Mouse (Mus musculus): Measurements from ENCODE around the gene Ust. TPM values are rescaled to one million over a fixed set of nuclear protein-coding genes. Genes with fewer than 3 reads are reported as not detected.

Ust gene
- polyA plus RNA-seq, 1 experiment from 2014 or later, result 4.6 TPM

DNA sequence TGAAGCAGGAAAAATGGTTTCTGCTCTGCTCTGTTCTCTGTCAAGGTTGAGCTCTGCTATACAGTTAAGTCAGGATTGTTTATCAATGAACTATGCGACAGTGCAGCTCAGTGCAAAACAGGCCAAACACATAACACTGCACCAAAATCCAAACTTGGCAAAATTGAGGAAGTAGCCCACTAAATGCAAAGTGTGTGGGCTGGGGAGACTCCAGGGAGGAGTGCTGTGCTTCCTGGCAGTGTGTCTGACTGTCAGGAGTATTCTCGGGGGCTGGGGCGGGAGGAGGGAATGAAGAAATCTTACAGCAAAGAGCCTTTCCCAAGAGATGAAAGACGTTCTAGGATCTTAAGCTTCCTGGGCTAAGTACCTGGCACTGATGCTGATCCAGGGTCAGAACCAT is 165.1 kb downstream of the Ust start:
- Histone ChIP-seq H3K27me3 (replicated peaks) (no peaks in the 10 kb centered on the region), H3K4me2 (no peak overlapping the region), H3K4me3 (replicated peaks) (no peak overlapping the region), H3K27ac (no peak overlapping the region), H3K9ac (no peak overlapping the region), H3K36me3 (no peaks in the 10 kb centered on the region), H3K9me3 (no peaks in the 10 kb centered on the region), H3K4me1 (no peaks in the 10 kb centered on the region)
- WGBS, result 47% methylated on average over 4 of the region's 4 CpGs
- no peak for ATAC-seq (ENCODE audit: insufficient read depth, low FRiP score, low read depth)

DNA sequence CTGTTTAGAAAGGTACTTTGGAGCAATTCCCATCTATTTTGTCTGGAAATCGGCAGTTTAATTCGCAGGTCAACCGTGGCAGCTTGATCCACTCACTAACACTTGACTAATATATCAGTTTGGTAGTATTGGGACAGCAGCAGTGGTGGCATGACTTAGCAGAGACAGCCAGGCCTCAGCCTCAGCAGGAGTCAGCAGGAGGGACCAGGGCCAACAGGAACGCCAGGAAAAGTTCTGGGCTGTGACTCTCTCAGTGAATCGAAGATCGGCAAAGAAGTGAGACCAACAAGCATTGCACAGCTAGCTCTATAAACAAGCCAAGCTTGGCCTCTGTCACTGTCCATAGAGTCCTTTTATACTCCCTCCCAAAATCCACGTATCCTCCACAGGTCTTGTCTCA is 168.0 kb downstream of the Ust start:
- no peaks in the 10 kb centered on the region for H3K4me1 ChIP-seq
- no peak overlapping the region for H3K4me2 ChIP-seq
- no peak overlapping the region for H3K9ac ChIP-seq
- H3K9me3 ChIP-seq, result no peaks in the 10 kb centered on the region
- H3K36me3 ChIP-seq, result no peaks in the 10 kb centered on the region
- no peaks in the 10 kb centered on the region for H3K27me3 ChIP-seq (replicated peaks)
- H3K27ac ChIP-seq, result no peak overlapping the region
- 85% methylated on average over 7 of the region's 7 CpGs for WGBS
- ATAC-seq (ENCODE audit: insufficient read depth, low FRiP score, low read depth), result no peak
- H3K4me3 ChIP-seq (replicated peaks), result no peak overlapping the region

DNA sequence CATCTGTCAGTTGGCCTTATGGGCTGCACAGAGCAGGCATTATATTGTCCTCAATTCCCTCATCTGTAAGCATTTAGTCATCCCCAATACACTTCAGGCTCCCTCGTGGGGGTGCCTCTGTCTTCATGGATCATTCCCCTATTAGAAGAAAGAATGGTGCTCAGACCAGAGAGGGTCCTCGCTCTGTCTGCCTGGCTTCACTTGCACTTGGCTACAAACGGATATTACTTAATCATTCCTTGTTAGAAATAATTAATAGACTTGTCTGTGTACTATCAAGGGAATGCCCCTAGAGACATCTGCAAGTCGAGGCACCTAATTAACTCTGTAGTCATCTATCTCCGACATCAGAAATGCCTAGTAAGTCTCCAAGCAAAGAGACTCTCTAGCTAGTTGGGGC is 171.1 kb downstream of the Ust start:
- Histone ChIP-seq H3K27ac (no peak overlapping the region), H3K9ac (no peak overlapping the region), H3K27me3 (replicated peaks) (no peaks in the 10 kb centered on the region), H3K36me3 (no peaks in the 10 kb centered on the region), H3K4me2 (no peak overlapping the region), H3K9me3 (no peaks in the 10 kb centered on the region), H3K4me3 (replicated peaks) (no peak overlapping the region), H3K4me1 (no peaks in the 10 kb centered on the region)
- 62% methylated on average over 5 of the region's 5 CpGs for WGBS
- ATAC-seq (ENCODE audit: insufficient read depth, low FRiP score, low read depth), result no peak

DNA sequence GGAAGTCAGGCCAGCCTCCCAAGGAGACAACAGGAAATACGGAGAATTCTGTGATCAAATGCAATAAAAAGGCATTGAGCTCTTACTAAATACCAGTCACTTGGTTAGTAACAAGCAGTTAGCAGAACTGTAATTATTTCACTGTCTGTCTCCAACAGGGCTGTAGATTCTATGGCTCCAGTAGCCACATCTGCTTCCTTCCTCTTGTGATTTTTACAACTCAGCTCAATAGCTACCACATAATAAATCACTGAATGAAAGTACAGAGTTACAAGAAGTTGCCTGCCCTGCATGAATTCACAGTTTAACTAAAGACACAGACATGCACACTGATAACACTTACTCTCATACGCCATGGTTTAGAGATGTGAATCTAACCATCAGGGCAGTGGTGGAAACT is 176.1 kb downstream of the Ust start:
- WGBS, result 75% methylated on average over 2 of the region's 2 CpGs
- Histone ChIP-seq H3K4me3 (replicated peaks) (no peak overlapping the region), H3K4me2 (no peak overlapping the region), H3K27ac (no peak overlapping the region), H3K27me3 (replicated peaks) (no peaks in the 10 kb centered on the region), H3K9ac (no peak overlapping the region), H3K36me3 (no peaks in the 10 kb centered on the region), H3K4me1 (no peaks in the 10 kb centered on the region), H3K9me3 (no peaks in the 10 kb centered on the region)
- no peak for ATAC-seq (ENCODE audit: insufficient read depth, low FRiP score, low read depth)

DNA sequence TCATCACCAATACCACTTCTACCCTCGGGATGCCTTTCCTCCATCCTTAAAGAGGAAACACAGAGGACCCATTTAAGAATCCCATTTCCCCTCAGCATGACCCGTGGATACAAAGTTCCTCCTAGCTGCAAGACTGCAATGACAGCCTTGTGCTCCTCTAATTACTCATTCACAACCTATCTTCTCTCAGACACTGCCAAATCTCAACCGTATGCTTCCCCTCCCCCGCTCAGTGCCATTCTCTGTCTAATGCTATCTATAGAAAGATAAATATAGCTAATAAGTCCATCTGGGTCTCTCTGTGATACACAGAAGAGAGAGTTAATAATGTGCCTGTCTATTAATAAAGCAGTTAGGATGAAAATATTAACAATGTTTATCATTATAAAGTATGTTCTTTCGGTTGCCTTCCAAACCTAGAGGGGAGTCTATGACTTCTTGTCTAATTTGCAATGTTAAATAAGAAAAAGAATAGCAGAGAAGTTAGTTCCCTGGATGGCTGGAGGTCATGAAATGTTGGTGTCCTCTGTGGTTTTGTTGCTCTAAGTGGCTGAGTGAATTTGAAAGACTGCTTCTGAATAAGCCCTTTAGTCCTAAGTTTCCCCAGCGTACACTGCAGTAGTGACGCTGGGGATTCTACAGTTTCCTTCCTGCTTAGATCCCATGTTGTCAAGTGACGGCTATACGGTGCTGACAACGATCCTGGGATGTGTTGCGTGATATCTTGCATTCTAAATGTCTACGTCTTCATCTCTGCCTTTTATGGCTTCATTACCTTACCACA is 178.8 kb downstream of the Ust start:
- Histone ChIP-seq H3K27ac (no peak overlapping the region), H3K9me3 (no peaks in the 10 kb centered on the region), H3K4me3 (replicated peaks) (no peak overlapping the region), H3K36me3 (no peaks in the 10 kb centered on the region), H3K4me1 (no peaks in the 10 kb centered on the region), H3K9ac (no peak overlapping the region), H3K4me2 (no peak overlapping the region), H3K27me3 (replicated peaks) (no peaks in the 10 kb centered on the region)
- WGBS, result 77% methylated on average over 12 of the region's 12 CpGs
- no peak for ATAC-seq (ENCODE audit: insufficient read depth, low FRiP score, low read depth)

DNA sequence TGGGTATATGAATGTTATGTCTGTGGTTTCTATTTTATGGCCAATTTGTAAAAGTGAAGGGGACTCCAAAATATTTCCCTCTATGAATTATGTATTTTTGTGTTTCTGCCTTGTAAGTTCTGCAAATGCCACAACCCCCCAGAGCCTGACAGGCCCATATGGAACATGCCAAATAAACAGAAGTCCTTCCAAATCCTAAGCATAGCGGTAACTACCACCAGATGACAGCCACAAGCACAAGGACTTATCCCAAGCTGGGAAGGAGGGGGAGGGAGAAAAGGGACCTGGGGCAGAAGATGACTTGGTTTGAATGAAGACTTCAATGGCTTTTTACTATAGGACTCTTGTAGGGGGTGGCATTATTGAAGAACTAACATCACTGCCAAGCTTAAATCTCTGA is 182.0 kb downstream of the Ust start:
- no peak for ATAC-seq (ENCODE audit: insufficient read depth, low FRiP score, low read depth)
- no peaks in the 10 kb centered on the region for H3K9me3 ChIP-seq
- H3K4me3 ChIP-seq (replicated peaks), result no peak overlapping the region
- 60% methylated on average over 1 of the region's 1 CpGs for WGBS
- no peak overlapping the region for H3K9ac ChIP-seq
- H3K4me1 ChIP-seq, result no peaks in the 10 kb centered on the region
- no peaks in the 10 kb centered on the region for H3K36me3 ChIP-seq
- no peak overlapping the region for H3K27ac ChIP-seq
- H3K4me2 ChIP-seq, result no peak overlapping the region
- no peaks in the 10 kb centered on the region for H3K27me3 ChIP-seq (replicated peaks)

DNA sequence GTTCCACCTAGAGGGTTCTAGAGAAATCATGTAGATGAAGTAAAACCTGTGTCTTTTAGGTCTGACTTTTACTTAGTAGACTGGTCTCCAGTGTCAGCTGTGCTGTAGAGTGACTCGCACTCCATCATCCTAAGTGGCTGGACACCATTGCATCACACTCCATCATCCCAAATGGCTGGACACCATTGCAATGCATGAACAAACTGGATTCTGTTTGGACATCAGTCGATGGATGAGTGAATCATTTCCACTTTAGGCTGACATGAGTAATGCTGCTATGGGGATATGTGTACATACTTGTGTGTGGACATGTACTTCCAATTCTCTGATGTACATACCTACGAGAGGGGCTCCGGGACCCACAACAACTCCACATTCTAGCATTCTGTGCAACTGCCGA is 187.7 kb downstream of the Ust start:
- Histone ChIP-seq H3K9ac (no peak overlapping the region), H3K4me2 (no peak overlapping the region), H3K36me3 (no peaks in the 10 kb centered on the region), H3K4me1 (no peaks in the 10 kb centered on the region), H3K4me3 (replicated peaks) (no peak overlapping the region), H3K27ac (no peak overlapping the region), H3K9me3 (no peaks in the 10 kb centered on the region), H3K27me3 (replicated peaks) (no peaks in the 10 kb centered on the region)
- WGBS, result 82% methylated on average over 5 of the region's 5 CpGs
- no peak for ATAC-seq (ENCODE audit: insufficient read depth, low FRiP score, low read depth)

DNA sequence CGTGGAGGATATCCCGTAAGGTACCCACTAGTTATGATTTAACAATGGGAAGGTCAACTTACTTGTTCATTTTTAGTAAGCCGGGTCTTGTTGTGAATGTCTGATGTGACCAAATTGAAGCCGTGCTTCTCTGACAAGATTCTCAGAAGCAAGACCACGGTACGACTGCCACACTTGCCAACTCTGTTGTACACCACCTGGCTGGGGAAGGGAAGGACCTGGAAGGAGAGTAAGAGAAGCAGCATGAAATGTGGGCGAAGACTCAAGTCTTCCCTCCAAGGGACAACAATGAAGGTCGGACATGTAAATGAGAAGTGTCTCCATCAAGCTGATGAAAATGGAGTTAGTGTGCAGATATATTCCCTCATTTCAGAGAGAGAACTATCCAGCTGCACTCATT is 188.6 kb downstream of the Ust start:
- no peaks in the 10 kb centered on the region for H3K36me3 ChIP-seq
- H3K27ac ChIP-seq, result no peak overlapping the region
- no peak overlapping the region for H3K4me3 ChIP-seq (replicated peaks)
- no peaks in the 10 kb centered on the region for H3K4me1 ChIP-seq
- ATAC-seq (ENCODE audit: insufficient read depth, low FRiP score, low read depth), result no peak
- H3K27me3 ChIP-seq (replicated peaks), result no peaks in the 10 kb centered on the region
- no peaks in the 10 kb centered on the region for H3K9me3 ChIP-seq
- no peak overlapping the region for H3K9ac ChIP-seq
- H3K4me2 ChIP-seq, result no peak overlapping the region
- 85% methylated on average over 8 of the region's 8 CpGs for WGBS

DNA sequence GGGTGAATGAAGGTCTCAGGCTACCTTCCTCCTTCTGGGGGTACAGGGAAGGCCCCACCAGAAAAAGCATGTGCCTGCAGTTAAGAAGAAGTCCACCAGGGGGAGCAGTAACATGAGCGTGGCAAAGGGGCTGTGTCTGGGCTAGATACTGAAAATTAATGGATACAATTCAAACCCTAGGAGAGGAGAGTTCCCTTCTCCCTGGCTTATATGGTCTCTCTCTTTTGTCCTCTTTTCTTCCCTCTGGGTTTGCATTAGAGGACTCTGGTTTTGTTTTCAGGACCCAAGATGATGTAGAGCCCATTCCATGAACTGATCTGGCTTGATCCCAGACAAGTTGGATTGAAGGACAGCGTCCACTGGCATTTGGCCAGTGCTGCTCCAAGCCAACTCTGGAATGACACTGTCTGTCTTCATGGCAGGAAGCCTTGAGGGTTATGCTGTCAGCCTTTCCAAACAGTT is 195.3 kb downstream of the Ust start:
- Histone ChIP-seq H3K4me2 (no peak overlapping the region), H3K9ac (no peak overlapping the region), H3K27ac (no peak overlapping the region), H3K36me3 (no peaks in the 10 kb centered on the region), H3K27me3 (replicated peaks) (no peaks in the 10 kb centered on the region), H3K9me3 (no peaks in the 10 kb centered on the region), H3K4me1 (no peaks in the 10 kb centered on the region), H3K4me3 (replicated peaks) (no peak overlapping the region)
- 35% methylated on average over 2 of the region's 2 CpGs for WGBS
- 0 out of 2 replicates have a peak, but pooled peaks have one; percentile 39 for ATAC-seq (ENCODE audit: insufficient read depth, low FRiP score, low read depth)

DNA sequence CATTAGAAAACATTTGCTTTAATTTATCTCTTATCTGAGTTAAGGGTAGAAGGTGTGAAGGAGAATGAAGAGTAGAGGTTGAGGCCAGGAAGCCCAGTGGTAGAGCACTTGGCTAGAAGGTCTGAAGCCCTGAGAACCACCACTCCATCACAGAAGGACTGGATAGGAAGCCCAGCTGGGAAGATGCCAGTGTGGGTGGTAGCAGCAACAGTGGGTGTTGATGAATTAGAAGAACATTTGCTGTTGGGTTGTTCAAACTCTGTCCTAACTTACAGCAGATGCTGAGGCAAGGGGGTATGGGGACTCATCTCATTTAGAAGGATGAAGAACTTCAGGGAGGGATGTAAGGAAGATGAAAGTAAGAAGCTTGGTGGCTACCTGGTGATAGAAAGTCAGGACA is 197.9 kb downstream of the Ust start:
- no peaks in the 10 kb centered on the region for H3K4me1 ChIP-seq
- no peak overlapping the region for H3K4me3 ChIP-seq (replicated peaks)
- H3K27me3 ChIP-seq (replicated peaks), result no peaks in the 10 kb centered on the region
- H3K9ac ChIP-seq, result no peak overlapping the region
- no peaks in the 10 kb centered on the region for H3K36me3 ChIP-seq
- H3K4me2 ChIP-seq, result no peak overlapping the region
- no peak overlapping the region for H3K27ac ChIP-seq
- H3K9me3 ChIP-seq, result no peaks in the 10 kb centered on the region
- no peak for ATAC-seq (ENCODE audit: insufficient read depth, low FRiP score, low read depth)

DNA sequence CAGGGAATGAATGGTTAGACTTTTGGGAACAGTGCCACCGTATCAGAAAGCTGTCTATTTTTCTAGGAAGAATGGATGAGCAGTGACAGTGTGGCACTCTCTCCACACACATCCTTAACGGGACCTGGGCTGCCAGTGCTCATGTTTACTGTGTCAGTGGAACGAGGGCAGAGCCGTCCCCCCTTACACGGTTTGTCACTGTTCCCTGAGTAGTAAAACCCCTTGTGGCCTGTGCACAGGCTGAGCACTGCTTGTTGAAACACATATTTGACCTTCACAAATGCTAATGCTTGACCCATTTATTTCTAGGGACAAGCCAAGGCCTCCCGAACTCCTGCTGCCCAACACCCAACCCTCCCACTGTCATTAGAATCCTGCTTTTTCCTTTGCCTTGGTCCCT is 209.2 kb downstream of the Ust start:
- no peaks in the 10 kb centered on the region for H3K4me1 ChIP-seq
- no peaks in the 10 kb centered on the region for H3K27me3 ChIP-seq (replicated peaks)
- ATAC-seq (ENCODE audit: insufficient read depth, low FRiP score, low read depth), result no peak
- no peak overlapping the region for H3K4me2 ChIP-seq
- H3K27ac ChIP-seq, result no peak overlapping the region
- no peaks in the 10 kb centered on the region for H3K9me3 ChIP-seq
- H3K36me3 ChIP-seq, result no peaks in the 10 kb centered on the region
- 66% methylated on average over 6 of the region's 6 CpGs for WGBS
- H3K9ac ChIP-seq, result no peak overlapping the region
- no peak overlapping the region for H3K4me3 ChIP-seq (replicated peaks)

DNA sequence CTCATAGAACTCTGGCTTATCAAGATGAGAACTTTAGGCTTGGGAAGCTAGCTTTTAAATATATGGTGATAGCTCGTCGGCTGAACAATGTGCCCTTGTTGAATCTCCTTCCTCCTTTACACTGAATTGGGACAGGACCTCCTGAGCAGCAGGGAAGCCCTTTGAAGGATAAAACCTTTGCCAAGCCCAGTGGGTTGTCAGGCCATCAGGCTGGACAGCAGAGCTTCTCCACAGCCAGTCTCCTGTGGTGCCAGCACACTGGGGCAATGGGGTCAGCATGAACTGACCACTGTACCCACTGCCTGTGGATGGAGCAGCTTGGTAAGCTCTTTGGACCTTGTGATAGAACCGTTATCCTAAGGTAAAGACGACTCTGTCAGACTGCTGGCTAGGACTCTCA is 214.4 kb downstream of the Ust start:
- Histone ChIP-seq H3K36me3 (no peaks in the 10 kb centered on the region), H3K4me3 (replicated peaks) (no peak overlapping the region), H3K4me2 (no peak overlapping the region), H3K9ac (no peak overlapping the region), H3K27me3 (replicated peaks) (no peaks in the 10 kb centered on the region), H3K9me3 (no peaks in the 10 kb centered on the region), H3K4me1 (no peaks in the 10 kb centered on the region), H3K27ac (no peak overlapping the region)
- 81% methylated on average over 4 of the region's 4 CpGs for WGBS
- no peak for ATAC-seq (ENCODE audit: insufficient read depth, low FRiP score, low read depth)

DNA sequence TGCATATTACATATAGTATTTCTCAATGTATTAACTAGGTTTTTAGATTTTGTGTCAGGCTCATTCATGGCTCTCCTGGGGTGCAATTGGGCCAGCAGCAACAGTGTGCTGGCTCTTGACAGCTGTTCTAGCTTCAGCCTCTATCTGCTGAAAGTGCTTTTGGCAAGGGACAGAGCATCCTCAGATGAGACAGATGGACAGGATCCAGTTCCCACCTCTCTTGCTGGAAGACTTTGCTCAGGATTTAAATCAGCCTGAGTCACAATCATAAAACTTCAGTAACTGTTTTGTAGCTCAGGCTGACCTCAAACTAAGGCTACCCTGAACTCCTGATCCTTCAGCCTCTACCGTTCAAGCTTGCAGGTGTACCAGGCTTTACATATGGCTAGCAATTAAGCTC is 219.5 kb downstream of the Ust start:
- Histone ChIP-seq H3K9me3 (no peaks in the 10 kb centered on the region), H3K36me3 (no peaks in the 10 kb centered on the region), H3K4me2 (no peak overlapping the region), H3K9ac (no peak overlapping the region), H3K4me3 (replicated peaks) (no peak overlapping the region), H3K4me1 (no peaks in the 10 kb centered on the region), H3K27ac (no peak overlapping the region), H3K27me3 (replicated peaks) (no peaks in the 10 kb centered on the region)
- WGBS, result 90% methylated on average over 1 of the region's 1 CpGs
- no peak for ATAC-seq (ENCODE audit: insufficient read depth, low FRiP score, low read depth)

All from stomach, embryonic 15.5 days (tissue).